Mouse (Mus musculus) layer of hippocampus, adult 2 months (tissue): ENCODE results near the gene Tead4. TPM values are rescaled to one million over a fixed set of nuclear protein-coding genes. Genes with fewer than 3 reads are reported as not detected.
"Not testable (repeated sequence)": the region's sequence is repeated elsewhere in the genome, so short reads cannot be mapped to it uniquely, and the experiment has no call there.

ENCODE experiments used
- DNase-seq, 2 experiments: peaks; one replicate each; pipeline ENCODE4 v3.0.0; 2022; ENCODE audit warnings: low spot score in 2 of 2
- H3K27ac ChIP-seq: fragments of 200-600 bp; 2 replicates; pipeline ENCODE4 v1.8.1; 2022
- H3K4me3 ChIP-seq: fragments of 200-600 bp; 2 replicates; pipeline ENCODE4 v1.8.1; 2022; ENCODE audit warnings: mild to moderate bottlenecking
- CTCF ChIP-seq: fragments of 200-600 bp; conservative IDR thresholded peaks from 2 replicates; pipeline ENCODE4 v1.8.1; 2022; ENCODE audit warnings: antibody characterized with exemption, mild to moderate bottlenecking, moderate library complexity
- total RNA-seq, 2 experiments: library from RNA; stranded (reverse); gene quantifications; 2 replicates each; pipeline ENCODE4 v1.2.3; 2021

Tead4 gene
- total RNA-seq, 2 experiments from 2014 or later, result 0.86 to 0.87 TPM

DNA sequence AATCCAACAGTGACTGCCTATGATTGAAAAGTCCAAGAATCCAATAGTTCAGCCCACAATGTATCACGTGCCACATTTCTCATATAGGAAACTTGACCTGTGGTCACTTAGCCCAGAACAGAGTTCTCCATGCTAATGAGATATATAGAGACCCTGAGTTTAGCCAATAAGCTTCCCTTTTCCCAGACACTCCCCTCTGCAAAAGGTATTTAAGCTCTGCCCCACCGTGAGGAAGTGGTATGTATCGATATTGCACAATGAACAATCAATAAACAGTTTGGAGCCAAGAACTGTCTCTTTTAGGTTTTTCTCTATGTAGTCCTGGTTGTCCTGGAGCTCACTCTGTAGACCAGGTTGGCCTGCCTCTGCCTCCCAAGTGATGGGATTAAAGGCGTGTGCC is 4.2 kb upstream of the Tead4 start:
- Histone ChIP-seq H3K27ac (no peak overlapping the region), H3K4me3 (no peak overlapping the region)
- no peak for TF ChIP-seq CTCF
- DNase-seq, result no peak

DNA sequence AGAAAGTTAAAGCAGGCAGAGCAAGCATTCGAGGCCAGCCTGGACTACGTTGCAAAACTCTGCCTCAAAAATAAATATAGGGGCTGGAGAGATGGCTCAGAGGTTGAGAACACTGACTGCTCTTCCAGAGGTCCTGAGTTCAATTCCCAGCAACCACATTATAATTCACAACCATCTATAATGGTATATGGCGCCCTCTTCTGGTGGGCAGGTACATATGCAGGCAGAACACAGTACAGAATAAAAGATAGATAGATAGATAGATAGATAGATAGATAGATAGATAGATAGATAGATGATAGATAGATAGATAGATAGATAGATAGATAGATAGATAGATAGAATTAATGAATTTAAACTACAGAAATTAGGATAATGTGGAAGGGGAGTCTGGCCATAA is 2.0 kb upstream of the Tead4 start:
- not testable (repeated sequence) for H3K4me3 ChIP-seq, DNase-seq, H3K27ac ChIP-seq
- TF ChIP-seq CTCF, result peak; percentile 57

DNA sequence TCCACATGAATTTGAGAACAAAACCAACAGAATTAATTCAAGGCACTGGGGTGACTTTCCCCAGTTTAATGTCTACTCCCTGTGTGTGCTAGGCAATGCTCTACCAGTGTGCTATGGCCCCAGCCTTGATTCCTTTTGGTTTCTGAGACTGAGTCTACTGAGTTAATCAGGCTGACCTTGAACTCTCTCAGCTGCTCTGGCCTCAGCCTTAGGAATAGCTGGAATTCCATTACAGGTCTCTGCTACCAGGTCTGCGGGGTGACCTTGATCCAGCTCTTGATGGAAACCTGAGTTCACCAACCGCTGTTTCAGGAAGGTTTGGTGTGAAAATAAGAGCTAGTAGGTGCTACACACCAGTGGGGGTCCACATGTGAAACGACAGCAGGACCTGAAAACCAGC is 1.3 kb upstream of the Tead4 start:
- TF ChIP-seq CTCF, result no peak
- Histone ChIP-seq H3K27ac (no peak overlapping the region), H3K4me3 (no peak overlapping the region)
- DNase-seq, result no peak

DNA sequence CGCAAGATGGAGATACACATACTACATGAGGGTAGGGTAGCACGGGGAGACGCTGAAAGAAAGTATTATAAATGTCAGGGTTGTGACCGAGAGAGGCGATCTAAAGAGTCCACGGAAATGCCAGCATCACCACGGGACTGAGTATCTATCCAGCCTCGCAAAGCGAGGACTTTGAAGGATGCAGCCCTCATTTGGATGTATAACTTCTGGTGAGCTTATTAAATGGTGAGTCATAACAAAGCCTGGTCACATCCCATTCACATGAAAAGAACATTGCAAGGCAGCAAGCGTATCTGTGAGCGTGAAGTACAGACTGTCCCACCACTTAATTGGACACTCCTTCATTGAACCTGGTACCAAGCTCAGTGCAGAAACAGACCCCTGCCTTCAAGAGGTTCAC is 835 bp upstream of the Tead4 start:
- DNase-seq, result no peak
- TF ChIP-seq CTCF, result no peak
- H3K4me3 ChIP-seq, result no peak overlapping the region
- no peak overlapping the region for H3K27ac ChIP-seq

DNA sequence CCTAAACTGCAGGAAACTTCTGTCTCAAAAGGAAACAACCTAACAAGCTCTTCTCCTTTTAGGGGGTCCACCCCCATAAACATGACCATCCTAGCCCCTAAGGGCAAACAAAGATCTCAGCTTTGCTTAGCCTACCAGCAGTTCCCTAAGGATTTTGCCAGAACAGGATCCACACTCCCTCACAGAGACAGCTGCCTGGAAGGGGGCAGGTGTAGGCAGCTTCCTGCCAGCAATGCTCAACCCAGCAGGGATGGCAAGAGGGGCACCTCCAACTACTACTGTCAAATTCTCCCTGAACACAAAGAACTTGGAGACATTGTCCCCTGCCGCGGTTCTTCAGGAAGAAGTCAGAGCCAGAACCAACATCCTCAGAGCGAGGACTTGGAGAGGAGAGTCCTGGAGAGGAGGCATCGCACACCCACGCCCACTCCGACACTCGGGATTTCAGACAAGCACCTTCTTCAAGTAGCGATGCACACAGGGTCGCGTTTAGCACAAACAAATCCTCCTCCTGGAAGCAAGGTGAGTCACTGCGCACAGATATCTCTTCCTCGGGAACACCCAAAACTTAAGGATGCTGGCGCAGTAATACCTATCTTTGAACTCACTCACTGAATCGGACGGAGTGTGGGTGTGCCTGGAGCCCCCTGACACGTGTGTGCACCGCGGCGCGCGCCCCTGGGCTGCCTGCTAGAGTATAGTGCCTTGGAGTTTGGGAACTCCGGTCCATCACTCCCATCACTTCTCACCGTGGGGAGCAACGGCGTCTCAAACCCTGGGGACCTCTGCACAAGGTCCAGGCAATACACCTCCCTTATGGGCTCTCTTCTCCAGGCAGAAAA is 1.1 kb downstream of the Tead4 start:
- no peak for DNase-seq
- TF ChIP-seq CTCF, result no peak
- no peak overlapping the region for H3K27ac ChIP-seq
- H3K4me3 ChIP-seq, result peak overlapping the region; percentile 66

DNA sequence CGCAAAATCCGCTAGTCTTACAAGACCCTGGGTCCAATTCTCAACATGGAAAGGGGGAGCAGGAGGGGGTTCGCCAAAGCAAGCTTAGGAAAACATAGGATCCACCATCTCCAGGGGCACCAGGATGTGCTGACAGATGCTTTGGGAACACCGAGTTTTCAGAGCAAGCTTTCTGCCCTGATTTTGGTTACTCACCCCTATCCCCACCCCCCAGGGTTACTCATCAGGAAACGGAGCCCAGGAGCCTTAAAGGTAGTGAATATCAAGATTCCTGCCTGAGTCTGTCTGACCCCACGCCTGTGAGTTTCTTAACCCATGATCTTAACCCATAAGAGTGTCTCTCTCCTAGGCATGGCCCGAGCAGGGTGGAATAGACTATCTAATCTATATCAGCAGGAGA is 2.4 kb downstream of the Tead4 start:
- TF ChIP-seq CTCF, result no peak
- DNase-seq, result no peak
- Histone ChIP-seq H3K27ac (no peak overlapping the region), H3K4me3 (no peak overlapping the region)

DNA sequence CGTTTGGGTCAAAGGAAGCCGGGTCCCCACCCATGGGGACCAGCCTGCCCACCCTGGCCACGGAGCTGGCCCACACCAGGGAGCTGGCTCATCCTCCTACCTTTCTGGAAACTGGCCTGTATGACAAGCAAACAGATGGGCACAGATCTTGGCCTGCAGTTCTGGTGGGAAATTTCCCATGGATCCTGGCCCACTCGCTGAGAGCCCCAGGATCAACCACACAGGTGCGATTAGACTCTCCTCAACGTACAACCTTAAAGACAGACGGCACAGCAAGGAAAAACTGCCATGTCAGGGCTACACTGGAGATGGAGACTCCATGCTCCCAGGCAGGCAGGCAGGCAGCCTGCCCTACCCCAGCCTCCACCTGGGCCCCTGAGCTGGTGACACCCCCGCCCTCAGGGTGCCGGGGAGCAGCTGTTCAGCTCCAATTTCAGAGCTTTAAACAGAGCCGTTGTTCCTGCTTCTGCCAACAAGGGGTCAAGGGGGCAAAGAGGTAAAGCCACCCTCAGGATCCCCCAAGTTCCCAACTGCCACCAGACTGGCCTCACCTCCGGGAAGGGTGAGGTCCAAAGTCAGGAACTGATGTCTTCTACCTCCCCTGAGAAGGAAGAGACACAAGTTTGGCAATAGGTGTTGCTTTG is 3.8 kb downstream of the Tead4 start:
- DNase-seq, result no peak
- TF ChIP-seq CTCF, result no peak
- Histone ChIP-seq H3K4me3 (no peak overlapping the region), H3K27ac (no peak overlapping the region; the same call in 1 of the 2 replicates)

DNA sequence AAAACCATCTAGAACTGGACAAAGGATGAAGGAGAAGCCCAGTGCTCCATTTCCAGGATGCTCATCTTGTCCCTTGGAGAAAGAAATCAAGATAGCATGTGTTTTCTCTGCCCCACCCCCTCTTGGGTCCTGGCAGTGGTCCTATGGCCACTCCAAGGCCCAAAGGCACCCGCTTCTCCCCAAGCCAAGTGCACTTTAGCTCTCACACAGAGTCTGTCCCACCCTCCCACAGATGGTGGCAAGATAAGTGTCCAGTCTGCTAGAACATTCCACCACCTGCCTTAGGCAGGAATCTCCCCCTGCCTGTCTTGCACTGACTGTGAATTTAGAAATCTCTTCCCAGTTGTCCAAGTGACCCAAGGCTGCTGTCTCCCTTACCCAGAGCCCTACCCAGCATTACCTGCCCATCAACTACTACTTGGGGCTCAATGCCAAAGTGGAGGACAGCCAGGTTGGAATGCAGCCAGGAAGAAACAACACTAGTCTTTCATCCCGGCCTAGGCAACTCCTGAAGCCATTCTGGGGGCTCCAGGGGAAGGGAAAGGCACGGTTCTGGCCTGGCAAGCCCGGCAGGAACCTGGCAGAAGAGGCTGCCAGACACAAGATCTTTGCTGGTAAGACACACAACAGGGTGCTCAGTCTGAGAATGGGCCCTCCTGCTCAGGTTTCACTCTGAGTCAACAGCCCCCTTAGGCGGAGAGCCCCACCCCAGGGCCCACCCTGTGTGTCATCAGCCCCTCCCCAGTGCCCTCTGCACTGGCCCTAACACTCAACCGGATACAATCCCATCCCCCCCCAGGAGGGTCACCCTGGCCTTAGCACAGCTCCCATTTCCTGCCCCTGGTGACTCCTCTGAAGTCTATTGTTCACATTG is 4.5 kb downstream of the Tead4 start:
- DNase-seq, result no peak
- Histone ChIP-seq H3K4me3 (no peak overlapping the region), H3K27ac (no peak overlapping the region)
- TF ChIP-seq CTCF, result no peak

DNA sequence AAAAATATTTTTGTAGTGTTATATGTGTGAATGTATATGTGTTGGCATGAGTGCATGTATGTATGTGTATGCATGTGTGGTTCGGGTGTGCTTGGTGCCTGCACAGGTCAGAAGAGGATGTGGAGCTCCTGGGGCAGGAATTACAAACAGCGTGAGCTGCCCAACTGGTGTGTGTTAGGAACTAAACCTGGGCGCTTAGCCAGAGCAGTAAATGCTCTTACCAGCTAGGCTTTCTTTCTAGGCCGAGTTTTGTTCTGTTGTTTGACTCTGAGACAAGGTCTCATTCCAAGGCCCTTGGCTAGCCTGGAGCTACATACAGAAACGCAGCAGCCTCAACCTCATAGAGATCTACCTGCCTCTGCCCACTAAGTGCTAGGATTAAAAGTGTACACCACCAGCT is 9.3 kb downstream of the Tead4 start:
- H3K27ac ChIP-seq, result no peak overlapping the region
- H3K4me3 ChIP-seq, result no peak overlapping the region
- no peak for TF ChIP-seq CTCF
- DNase-seq, result no peak

DNA sequence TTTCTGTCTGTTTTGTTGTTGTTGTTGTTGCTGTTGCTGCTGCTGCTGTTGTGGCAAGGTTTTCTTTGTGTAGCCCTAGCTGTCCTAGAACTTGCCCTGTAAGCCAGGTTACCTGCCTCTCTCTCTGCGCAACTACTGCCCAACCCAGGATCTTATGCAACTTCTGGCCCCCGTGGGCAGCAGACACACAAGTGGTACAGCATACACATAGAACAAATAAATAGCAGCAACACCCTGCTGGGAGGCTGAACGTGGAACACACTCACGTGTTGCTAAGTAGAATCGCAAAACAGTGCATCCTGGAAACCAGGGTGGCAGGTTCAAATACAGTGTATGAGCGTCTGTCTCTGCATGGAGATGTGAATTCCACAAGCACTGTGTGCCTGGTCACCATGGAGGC is 11.9 kb downstream of the Tead4 start:
- no peak for TF ChIP-seq CTCF

DNA sequence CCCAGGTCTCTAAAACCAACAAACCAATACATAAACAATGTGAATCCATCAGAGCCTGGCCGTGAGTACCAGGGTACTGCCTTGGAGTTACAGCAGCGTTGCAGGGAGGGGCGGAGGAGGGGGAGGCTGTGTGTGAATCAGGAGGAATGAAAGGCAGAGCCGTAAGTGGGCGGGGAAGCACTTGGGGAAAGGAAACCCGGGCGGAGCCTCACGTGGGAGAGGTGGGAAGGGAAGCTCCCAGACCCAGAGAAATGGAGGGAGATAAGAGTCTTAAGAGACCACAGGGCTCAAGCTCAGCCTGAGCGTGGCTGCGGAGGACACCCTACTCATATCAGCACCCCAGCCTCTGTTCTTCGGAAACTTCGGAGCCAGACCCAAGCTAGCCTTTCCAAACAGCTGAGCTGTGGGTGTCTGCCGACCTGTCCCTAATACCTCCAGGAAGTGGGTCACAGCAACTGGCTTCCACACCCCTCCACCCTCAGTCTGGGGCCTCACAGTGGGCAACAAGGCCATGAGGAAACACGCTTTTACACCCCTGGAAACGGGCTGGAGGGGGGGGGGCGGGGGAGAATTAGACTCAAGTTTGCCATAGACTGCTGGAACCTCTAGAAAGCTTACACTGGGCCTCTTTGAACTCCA is 14.7 kb downstream of the Tead4 start:
- Histone ChIP-seq H3K4me3 (no peak overlapping the region), H3K27ac (no peak overlapping the region)
- DNase-seq, result no peak
- no peak for TF ChIP-seq CTCF

More for the DNA sequence above, 11.9 kb downstream of the Tead4 start:
- DNase-seq, result no peak
- Histone ChIP-seq H3K4me3 (no peak overlapping the region), H3K27ac (no peak overlapping the region)

DNA sequence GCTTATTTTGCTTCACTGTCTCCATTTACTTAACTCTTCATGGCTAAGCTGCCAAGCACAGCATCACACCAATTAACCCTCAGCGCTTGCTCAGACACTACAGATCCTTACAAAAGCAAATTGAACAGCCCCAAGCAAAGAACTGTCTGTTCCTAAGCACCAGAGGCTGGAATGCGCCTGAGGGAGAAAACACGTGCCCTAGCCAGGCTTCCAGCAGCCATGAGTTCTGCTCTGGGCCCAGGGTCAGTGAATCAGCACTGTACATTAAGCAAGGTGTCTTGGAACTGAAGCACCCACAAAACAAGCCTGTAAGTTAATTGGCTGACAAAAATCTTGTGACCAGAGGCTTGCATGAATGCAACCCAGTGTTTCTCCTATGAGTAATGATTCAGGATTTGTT is 18.5 kb downstream of the Tead4 start:
- TF ChIP-seq CTCF, result no peak

DNA sequence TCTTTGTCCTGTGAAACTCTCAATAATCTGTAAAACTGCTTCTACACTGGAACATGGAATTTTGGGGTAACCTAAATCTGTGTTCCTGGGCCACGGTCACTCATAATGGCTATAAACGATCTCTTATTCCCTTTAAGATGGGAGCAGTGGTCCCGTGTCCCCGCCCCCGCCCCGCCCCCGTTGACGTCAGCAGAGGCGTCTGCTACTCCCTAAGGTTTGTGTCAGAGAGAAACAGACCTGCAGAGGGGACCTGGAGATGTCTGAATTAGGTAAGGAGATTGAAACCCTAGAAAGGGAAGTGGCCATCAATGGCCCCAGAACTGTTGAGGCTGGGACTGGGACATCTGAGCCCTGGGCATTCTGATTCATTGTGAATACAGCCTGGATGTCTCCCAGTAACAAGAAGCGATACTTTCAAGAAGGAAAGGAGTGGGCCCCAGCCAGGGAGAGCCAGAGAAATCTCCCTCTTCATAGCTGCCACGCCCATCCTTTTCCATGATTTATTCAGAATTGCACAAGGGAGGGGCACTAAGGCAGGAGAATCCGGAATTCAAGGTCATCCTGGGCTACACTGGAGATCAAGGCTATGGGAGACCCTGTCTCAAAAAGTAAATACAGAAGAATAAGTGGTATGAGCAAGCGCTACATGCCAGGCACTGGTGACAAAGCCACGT is 20.0 kb downstream of the Tead4 start:
- no peak overlapping the region for H3K27ac ChIP-seq
- TF ChIP-seq CTCF, result no peak
- no peak for DNase-seq
- H3K4me3 ChIP-seq, result no peak overlapping the region

More for the DNA sequence above, 18.5 kb downstream of the Tead4 start:
- DNase-seq, result no peak
- Histone ChIP-seq H3K27ac (no peak overlapping the region), H3K4me3 (no peak overlapping the region)
